Mouse (Mus musculus) spleen, adult 2 months (tissue): Measurements from ENCODE around the gene Shisa4.

ENCODE experiments used
- CTCF ChIP-seq: fragments of 200-500 bp; IDR thresholded peaks from 2 replicates; pipeline ENCODE4 v1.5.1; 2011; ENCODE audit warnings: mild to moderate bottlenecking, inconsistent platforms; ENCODE audit not compliant: insufficient read depth, insufficient read length, insufficient replicate concordance; ENCODE audit errors: extremely low read depth
- POLR2A ChIP-seq: fragments of 200-500 bp; IDR thresholded peaks from 2 replicates; pipeline ENCODE4 v1.6.1; 2011; ENCODE audit warnings: low read depth, low read length, inconsistent platforms

GRCm38 (mm10) chr1:135367005-135367404, 8.0 kb downstream of the Shisa4 start:
- TF ChIP-seq CTCF (no peak), POLR2A (no peak)
